Mouse (Mus musculus): ENCODE measurements around the gene Asah2. TPM values are rescaled to one million over a fixed set of nuclear protein-coding genes. Genes with fewer than 3 reads are reported as not detected.

The Asah2 gene
- 9.9 and 15.3 TPM in 2 replicates for polyA plus RNA-seq (2012; rRNA removed; ENCODE audit: low replicate concordance)

GRCm38 (mm10) chr19:32107771-32108306 is at the start of gene Asah2:
Asah2 (minus strand) TSS chr19:32108211.

Other genes starting within 250 kb of the Asah2 start
- not detected in 2 replicates for gene A1cf, start 239.4 kb downstream of the Asah2 start, polyA plus RNA-seq (2012; rRNA removed; ENCODE audit: low replicate concordance)

Data from subcutaneous adipose tissue, adult 2 months (tissue).